ENCODE assay signal across 10 mouse cellular contexts in genomic region chr15:89730320-89730719, GRCm38 (mm10).
DNase-seq lines count a peak whose midpoint lies in the region; ATAC-seq lines count a peak whose summit lies in the region.
"Had no signal": no experiment of that assay in that cellular context is flagged by ENCODE, and none has a peak within 500 bp of the region (broad histone marks: within the 10 kb centered on the region; RNA-seq: fewer than 3 reads in every experiment).

No protein-coding gene starts in this region.

- H3K27ac ChIP-seq in embryonic facial prominence, embryonic 11.5 days (replicated peaks; ENCODE audit: low read depth, low read length), result no peak overlapping the region
- H3K27ac ChIP-seq: macrophage had no signal

- no peaks in the 10 kb centered on the region for H3K27me3 ChIP-seq in embryonic facial prominence, embryonic 11.5 days (ENCODE audit: control insufficient read depth, insufficient read depth, low read length)
- H3K27me3 ChIP-seq: CH12.LX had no signal

- no peak overlapping the region for H3K9ac ChIP-seq in embryonic facial prominence, embryonic 11.5 days (replicated peaks; ENCODE audit: low read length)

- 42% methylated on average over 6 of the region's 6 CpGs for WGBS in embryonic facial prominence, embryonic 11.5 days

- H3K9me3 ChIP-seq in embryonic facial prominence, embryonic 11.5 days (replicated peaks; ENCODE audit: control insufficient read depth, low read length), result no peaks in the 10 kb centered on the region

- 0 out of 2 replicates have a peak, but pooled peaks have one; percentile 65 for ATAC-seq in embryonic facial prominence, embryonic 11.5 days (replicated peaks; ENCODE audit: insufficient number of reproducible peaks, low FRiP score, low TSS enrichment, low read depth)

- no peaks in the 10 kb centered on the region for H3K4me1 ChIP-seq in embryonic facial prominence, embryonic 11.5 days (ENCODE audit: control insufficient read depth, insufficient read depth, low read length)

- H3K4me2 ChIP-seq in embryonic facial prominence, embryonic 11.5 days (ENCODE audit: low read depth, low read length), result no peak overlapping the region

- H3K4me3 ChIP-seq in embryonic facial prominence, embryonic 11.5 days (ENCODE audit: low read depth, low read length), result no peak overlapping the region

- peak; percentile 71 to 75 for DNase-seq in cerebellum, postnatal 10 days
- no peak for DNase-seq in cerebellum, adult 11 months
- DNase-seq in ovary, postnatal 36 days (ENCODE audit: low spot score), result peak; percentile 20
- no peak for DNase-seq in ovary, postnatal 10 days (ENCODE audit: low spot score)
- DNase-seq in embryonic facial prominence, embryonic 11.5 days (ENCODE audit: low spot score), result peak; percentile 37
- peak; percentile 63 for DNase-seq in kidney, postnatal 10 days
- peak; percentile 18 to 23 for DNase-seq in lung, postnatal 4 days
- peak; percentile 22 for DNase-seq in urinary bladder, postnatal 14 days (ENCODE audit: low spot score)

- no peaks in the 10 kb centered on the region for H3K36me3 ChIP-seq in embryonic facial prominence, embryonic 11.5 days (replicated peaks; ENCODE audit: control insufficient read depth, insufficient read depth, low read depth, low read length)

Comparison
In these comparisons a context has a peak if more than half of its experiments do, and no peak if none do; other contexts are left out.
1. DNase-seq: peak in cerebellum, postnatal 10 days (2 of 2), ovary, postnatal 36 days (single experiment), embryonic facial prominence, embryonic 11.5 days (single experiment), kidney, postnatal 10 days (single experiment), lung, postnatal 4 days (2 of 2) and urinary bladder, postnatal 14 days (single experiment); none in cerebellum, adult 11 months (single experiment) and ovary, postnatal 10 days (single experiment).